In the genomic region with DNA sequence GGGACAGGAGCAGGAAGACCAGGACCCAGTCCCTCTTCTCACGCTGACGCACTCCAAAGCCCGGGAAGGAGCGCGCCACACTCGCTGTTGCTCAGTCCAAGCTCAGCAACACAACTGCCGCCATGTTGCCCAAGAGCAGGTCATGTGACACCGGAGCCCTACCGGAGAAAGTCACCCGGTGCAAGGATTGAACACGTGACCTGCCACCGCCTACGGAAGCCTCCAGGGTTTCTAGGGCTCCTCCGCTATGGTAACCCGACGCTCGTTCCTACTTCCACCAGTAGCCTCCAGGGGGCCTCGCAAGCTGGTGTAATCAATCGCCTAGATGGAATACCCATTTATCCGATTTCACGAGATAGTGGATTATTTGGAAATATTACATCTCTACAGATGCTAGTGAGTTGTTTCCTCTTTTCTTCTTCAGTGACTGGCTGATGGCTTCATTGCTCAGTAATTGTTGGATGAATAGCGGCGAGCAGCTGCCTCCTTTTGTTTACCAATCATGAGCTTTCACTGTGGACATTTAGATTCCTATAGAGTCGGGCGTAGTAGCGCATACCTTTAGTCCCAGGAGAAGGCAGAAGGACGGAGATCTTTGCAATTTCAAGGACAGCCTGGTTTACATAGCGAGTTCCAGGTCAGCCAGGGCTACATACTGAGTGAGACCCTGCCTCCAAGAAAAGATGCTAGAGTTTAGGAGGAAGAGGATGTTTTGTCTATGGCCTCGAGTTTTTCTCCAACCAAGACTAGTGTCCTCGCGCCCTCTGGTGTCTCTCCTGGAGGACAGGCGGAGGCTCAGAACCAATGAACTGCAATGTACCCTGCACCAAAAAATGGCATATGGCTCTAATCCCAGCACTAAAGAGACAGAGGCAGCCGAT, we compare ENCODE assay signal across 8 mouse cellular contexts. TPM values are rescaled to one million over a fixed set of nuclear protein-coding genes. Genes with fewer than 3 reads are reported as not detected.
A peak's percentile ranks its signal among the peaks of the same experiment; 100 is the strongest.
DNase-seq lines count a peak whose midpoint lies in the region; ATAC-seq lines count a peak whose summit lies in the region.

A gene (minus strand): TSS at position 173 of the 881 bp plus-strand sequence.

- under 1% methylated on average over 33 of the region's 33 CpGs for WGBS in heart, embryonic 14.5 days
- under 1% methylated on average over 33 of the region's 33 CpGs for WGBS in liver, embryonic 13.5 days (ENCODE audit: insufficient replicate concordance)
- WGBS in stomach, embryonic 16.5 days, result under 1% methylated on average over 33 of the region's 33 CpGs

- no peaks in the 10 kb centered on the region for H3K27me3 ChIP-seq in heart, embryonic 14.5 days (ENCODE audit: control insufficient read depth, insufficient read depth, low read length)
- H3K27me3 ChIP-seq in liver, embryonic 13.5 days, result no peaks in the 10 kb centered on the region
- no peaks in the 10 kb centered on the region for H3K27me3 ChIP-seq in stomach, embryonic 16.5 days (ENCODE audit: control insufficient read depth, insufficient read depth, low read length)

- H3K4me1 ChIP-seq in heart, embryonic 14.5 days (ENCODE audit: control insufficient read depth in 2 of 2, insufficient read depth in 2 of 2, low read length in 2 of 2), result peaks cover 3 to 8% of the 10 kb centered on the region in 2 experiments; a peak in 3 of 4 replicates
- H3K4me1 ChIP-seq in liver, embryonic 13.5 days (replicated peaks), result peaks cover 36% of the 10 kb centered on the region
- peaks cover 10% of the 10 kb centered on the region for H3K4me1 ChIP-seq in stomach, embryonic 16.5 days (ENCODE audit: control insufficient read depth, insufficient read depth, low read length)

- H3K4me2 ChIP-seq in heart, embryonic 14.5 days (ENCODE audit: low read length), result peak within 1 kb of the TSS; percentile 96
- H3K4me2 ChIP-seq in liver, embryonic 13.5 days, result peak within 1 kb of the TSS; percentile 96
- peak within 1 kb of the TSS; percentile 96 for H3K4me2 ChIP-seq in stomach, embryonic 16.5 days (ENCODE audit: low read depth, low read length)

- ATAC-seq in CD4-positive, CD25-positive, alpha-beta regulatory T cell, adult 4 months, result peak; percentile 96
- ATAC-seq in heart, embryonic 14.5 days (ENCODE audit: insufficient number of reproducible peaks, insufficient read depth, low FRiP score, low read depth), result peak; percentile 94
- peak; percentile 92 for ATAC-seq in liver, embryonic 13.5 days (ENCODE audit: low read depth)
- ATAC-seq in stomach, embryonic 16.5 days (ENCODE audit: insufficient read depth, low FRiP score), result peak; percentile 97

- no peaks in the 10 kb centered on the region for H3K9me3 ChIP-seq in heart, embryonic 14.5 days (ENCODE audit: control insufficient read depth, low read length)
- H3K9me3 ChIP-seq in liver, embryonic 13.5 days (replicated peaks), result no peaks in the 10 kb centered on the region
- no peaks in the 10 kb centered on the region for H3K9me3 ChIP-seq in stomach, embryonic 16.5 days (replicated peaks; ENCODE audit: control insufficient read depth, low read length)

- H3K9ac ChIP-seq in heart, embryonic 14.5 days (ENCODE audit: low read length), result peak within 1 kb of the TSS; percentile 88
- peak within 1 kb of the TSS; percentile 82 for H3K9ac ChIP-seq in liver, embryonic 13.5 days
- H3K9ac ChIP-seq in stomach, embryonic 16.5 days (ENCODE audit: low read length), result peak within 1 kb of the TSS; percentile 81

- H3K36me3 ChIP-seq in heart, embryonic 14.5 days (ENCODE audit: control insufficient read depth, insufficient read depth, low read length), result peaks cover 30% of the 10 kb centered on the region
- peaks cover 22% of the 10 kb centered on the region for H3K36me3 ChIP-seq in liver, embryonic 13.5 days
- no peaks in the 10 kb centered on the region for H3K36me3 ChIP-seq in stomach, embryonic 16.5 days (ENCODE audit: control insufficient read depth, insufficient read depth, low read length)

- peak within 1 kb of the TSS; percentile 73 to 86 for H3K4me3 ChIP-seq in heart, embryonic 14.5 days (ENCODE audit: control insufficient read depth in 1 of 2, insufficient read depth in 1 of 2, low read depth in 1 of 2, low read length in 2 of 2)
- peak within 1 kb of the TSS; percentile 86 for H3K4me3 ChIP-seq in liver, embryonic 13.5 days (replicated peaks)
- peak within 1 kb of the TSS; percentile 80 for H3K4me3 ChIP-seq in stomach, embryonic 16.5 days (replicated peaks; ENCODE audit: low read length)

- DNase-seq in c-Kit-negative CD71-positive TER-119-positive erythroid progenitor cells, embryonic 14.5 days (ENCODE audit: low read depth, low spot score), result peak; percentile 88
- peak; percentile 94 for DNase-seq in fibroblast of lung, adult 2 months (ENCODE audit: low read depth)
- DNase-seq in kidney, postnatal 14 days, result peak; percentile 97
- DNase-seq in liver, embryonic 13.5 days, result peak; percentile 94
- DNase-seq in neural tube, embryonic 10.5 days (ENCODE audit: extremely low spot score, low spot score), result peak; percentile 95

- peak within 1 kb of the TSS; percentile 41 to 64 for H3K27ac ChIP-seq in heart, embryonic 14.5 days (replicated peaks in 1 of 2; ENCODE audit: control insufficient read depth in 1 of 2, insufficient read depth in 1 of 2, low read depth in 2 of 2, low read length in 2 of 2)
- H3K27ac ChIP-seq in liver, embryonic 13.5 days, result peak within 1 kb of the TSS; percentile 71
- peak within 1 kb of the TSS; percentile 63 for H3K27ac ChIP-seq in stomach, embryonic 16.5 days (ENCODE audit: low read length)

RNA-seq across cellular contexts. Expression of the gene that starts here (rescaled TPM):
- polyA plus RNA-seq in CD4-positive, CD25-positive, alpha-beta regulatory T cell, adult 4 months (2017; shearing (Covaris generic)), result 10 to 100 TPM; 42.8 to 86.8 TPM
- 35.1 and 35.8 TPM in 2 replicates for polyA plus RNA-seq in heart, embryonic 14.5 days (2014; fragmentation: Nextera tagmentation; extraction: Ambion mirVana)
- polyA plus RNA-seq in liver, embryonic 13.5 days (2015; fragmentation: Nextera tagmentation; extraction: Ambion mirVana), result 19.7 and 21.6 TPM in 2 replicates
- polyA plus RNA-seq in stomach, embryonic 16.5 days (2015; fragmentation: Nextera tagmentation; extraction: Ambion mirVana), result 48.1 and 52.4 TPM in 2 replicates

Comparison
In these comparisons a context has a peak if more than half of its experiments do, and no peak if none do; other contexts are left out.
1. Peak in every context shown above with its lines: DNase-seq, ATAC-seq, H3K4me3 ChIP-seq and H3K27ac ChIP-seq.